Mouse (Mus musculus) myocyte (in vitro differentiated cells): ENCODE measurements around the gene Zfp574.
A peak's percentile ranks its signal among the peaks of the same experiment; 100 is the strongest.

Experiments
- CEBPB ChIP-seq: IDR thresholded peaks from 2 replicates; pipeline ENCODE4 v1.6.1; 2011; ENCODE audit warnings: mild to moderate bottlenecking, moderate library complexity; ENCODE audit not compliant: poor library complexity, insufficient read depth, severe bottlenecking
- E2F4 ChIP-seq: IDR thresholded peaks from one replicate; pipeline ENCODE4 v1.6.1; 2011; ENCODE audit warnings: mild to moderate bottlenecking, control low read depth, moderate library complexity; ENCODE audit not compliant: insufficient read depth
- MAX ChIP-seq: IDR thresholded peaks from one replicate; pipeline ENCODE4 v1.6.1; 2011; ENCODE audit warnings: low read depth, mild to moderate bottlenecking, control low read depth
- MYOD1 ChIP-seq, 3 experiments: IDR thresholded peaks; one replicate each; pipeline ENCODE4 v1.6.1; 2011; ENCODE audit warnings: control low read depth in 2 of 3, low read depth in 2 of 3, mild to moderate bottlenecking in 2 of 3, moderate library complexity in 1 of 3; ENCODE audit not compliant: insufficient read length in 2 of 3, control insufficient read depth in 1 of 3
- MYOG ChIP-seq, 3 experiments: IDR thresholded peaks; one replicate each; pipeline ENCODE4 v1.6.1; 2011; ENCODE audit warnings: control low read depth in 2 of 3, low read depth in 2 of 3, mild to moderate bottlenecking in 2 of 3; ENCODE audit not compliant: insufficient read length in 2 of 3, control insufficient read depth in 1 of 3, insufficient read depth in 1 of 3
- POLR2A ChIP-seq: IDR thresholded peaks from one replicate; pipeline ENCODE4 v1.6.1; 2011; ENCODE audit warnings: low read depth, mild to moderate bottlenecking, control low read depth, moderate library complexity; ENCODE audit not compliant: insufficient read length
- REST ChIP-seq: IDR thresholded peaks from one replicate; pipeline ENCODE4 v1.6.1; 2011; ENCODE audit warnings: mild to moderate bottlenecking, control low read depth, moderate library complexity; ENCODE audit not compliant: insufficient read depth, insufficient read length
- SRF ChIP-seq: IDR thresholded peaks from one replicate; pipeline ENCODE4 v1.6.1; 2011; ENCODE audit warnings: low read depth; ENCODE audit not compliant: control insufficient read depth, insufficient read length
- TCF12 ChIP-seq: IDR thresholded peaks from one replicate; pipeline ENCODE4 v1.6.1; 2011; ENCODE audit warnings: mild to moderate bottlenecking, control low read depth; ENCODE audit not compliant: poor library complexity, insufficient read depth, severe bottlenecking
- TCF3 ChIP-seq: IDR thresholded peaks from one replicate; pipeline ENCODE4 v1.6.1; 2011; ENCODE audit warnings: low read depth, control low read depth; ENCODE audit not compliant: insufficient read length
- USF1 ChIP-seq: IDR thresholded peaks from one replicate; pipeline ENCODE4 v1.6.1; 2011; ENCODE audit warnings: low read depth, mild to moderate bottlenecking, control low read depth, moderate library complexity

GRCm38 (mm10) chr7:25072716-25073390 is 486 bp downstream of the Zfp574 start:
- TF ChIP-seq POLR2A (peak; percentile 57), MAX (no peak), MYOD1 (IDR thresholded peaks at IDR 0.05; ENCODE audit: control insufficient read depth in 1 of 3, insufficient read length in 2 of 3, low read depth in 2 of 3) (peak in 2 of 3 experiments; percentile 67 to 92), REST (no peak), MYOG (IDR thresholded peaks at IDR 0.05; ENCODE audit: control insufficient read depth in 1 of 3, insufficient read depth in 1 of 3, insufficient read length in 2 of 3, low read depth in 2 of 3) (peak in 1 of 3 experiments; percentile 5), SRF (no peak), TCF3 (no peak), E2F4 (no peak), USF1 (no peak), TCF12 (no peak), CEBPB (no peak)
